Mouse (Mus musculus) hindbrain, embryonic 11.5 days (tissue): ENCODE data around the gene Nbr1. TPM values are rescaled to one million over a fixed set of nuclear protein-coding genes. Genes with fewer than 3 reads are reported as not detected.
"Not testable (repeated sequence)": the region's sequence is repeated elsewhere in the genome, so short reads cannot be mapped to it uniquely, and the experiment has no call there.

Experiments
- ATAC-seq: fragments of 200-750 bp; cut with Nextera tagmentation; 2 replicates; pipeline ENCODE4 v1.8.0; 2017; ENCODE audit warnings: mild to moderate bottlenecking, moderate TSS enrichment, moderate library complexity; ENCODE audit not compliant: low FRiP score
- DNase-seq: peaks from one replicate; pipeline ENCODE4 v3.0.0-alpha.2; 2015; ENCODE audit warnings: low spot score
- H3K27ac ChIP-seq: fragments of 300-500 bp; sonication (generic); 2 replicates; pipeline ENCODE4 v1.5.1; 2014; ENCODE audit warnings: mild to moderate bottlenecking, low read depth, low read length
- H3K27me3 ChIP-seq: fragments of 300-500 bp; sonication (generic); 2 replicates; pipeline ENCODE4 v1.6.1; 2014; ENCODE audit warnings: mild to moderate bottlenecking, low read length, moderate library complexity, mixed read lengths; ENCODE audit not compliant: control insufficient read depth, insufficient read depth
- H3K36me3 ChIP-seq: fragments of 300-500 bp; sonication (generic); 2 replicates; pipeline ENCODE4 v1.6.1; 2014; ENCODE audit warnings: mild to moderate bottlenecking, low read length, moderate library complexity, mixed read lengths; ENCODE audit not compliant: control insufficient read depth, insufficient read depth
- H3K4me1 ChIP-seq: fragments of 300-500 bp; sonication (generic); replicated peaks from 2 replicates; pipeline ENCODE4 v1.6.1; 2014; ENCODE audit warnings: low read length, mixed read lengths; ENCODE audit not compliant: control insufficient read depth, insufficient read depth
- H3K4me2 ChIP-seq: fragments of 300-500 bp; sonication (generic); replicated peaks from 2 replicates; pipeline ENCODE4 v1.6.1; 2014; ENCODE audit warnings: mild to moderate bottlenecking, low read depth, low read length
- H3K4me3 ChIP-seq: fragments of 300-500 bp; sonication (generic); 2 replicates; pipeline ENCODE4 v1.5.1; 2014; ENCODE audit warnings: low read depth, low read length
- H3K9ac ChIP-seq: fragments of 300-500 bp; sonication (generic); 2 replicates; pipeline ENCODE4 v1.6.1; 2014; ENCODE audit warnings: low read depth, low read length
- H3K9me3 ChIP-seq: fragments of 300-500 bp; sonication (generic); 2 replicates; pipeline ENCODE4 v1.6.1; 2016; ENCODE audit warnings: low read length; ENCODE audit not compliant: control insufficient read depth
- WGBS: fragments of 180-500 bp; shearing (Covaris S2); extraction: QIAGEN DNeasy Blood & Tissue Kit; methylation state at CpG from one replicate; pipeline ENCODE4 v1.1.7; 2014; 5-methylcytosine and 5-hydroxymethylcytosine counted together
- polyA plus RNA-seq: library from polyadenylated mRNA; unstranded; fragments of >200 nt; fragmentation: Nextera tagmentation; extraction: Ambion mirVana; gene quantifications from 2 replicates; pipeline ENCODE4 v1.2.1, GENCODE M21; 2014

The Nbr1 gene
- polyA plus RNA-seq, 1 experiment from 2014 or later, result 83.0 TPM

DNA sequence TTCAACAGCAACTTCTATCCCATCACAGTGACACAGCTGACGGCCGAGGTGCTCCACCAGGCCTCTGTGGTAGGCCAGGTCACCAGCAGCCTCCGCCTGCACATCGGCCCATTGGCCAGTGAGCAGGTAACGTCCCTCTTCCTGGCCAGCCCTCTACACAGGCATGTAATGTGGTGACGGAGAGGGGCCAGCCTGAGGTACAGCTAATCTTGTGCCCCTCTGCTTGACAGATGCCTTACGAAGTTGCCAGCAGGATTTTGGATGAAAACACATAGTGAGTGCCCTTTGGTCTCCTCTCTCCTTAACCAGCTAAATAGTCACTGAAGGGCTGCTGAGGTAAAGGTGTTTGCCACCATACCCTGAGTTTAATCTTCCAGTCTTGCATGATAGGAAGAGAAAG lies 36.9 kb downstream of the Nbr1 start:
- no peaks in the 10 kb centered on the region for H3K9me3 ChIP-seq
- H3K4me3 ChIP-seq, result no peak overlapping the region
- H3K27me3 ChIP-seq, result no peaks in the 10 kb centered on the region
- ATAC-seq, result no peak
- no peak overlapping the region for H3K9ac ChIP-seq
- no peak for DNase-seq
- H3K4me1 ChIP-seq, result no peaks in the 10 kb centered on the region
- 87% methylated on average over 7 of the region's 7 CpGs for WGBS
- H3K4me2 ChIP-seq, result no peak overlapping the region
- no peak overlapping the region for H3K27ac ChIP-seq
- no peaks in the 10 kb centered on the region for H3K36me3 ChIP-seq

DNA sequence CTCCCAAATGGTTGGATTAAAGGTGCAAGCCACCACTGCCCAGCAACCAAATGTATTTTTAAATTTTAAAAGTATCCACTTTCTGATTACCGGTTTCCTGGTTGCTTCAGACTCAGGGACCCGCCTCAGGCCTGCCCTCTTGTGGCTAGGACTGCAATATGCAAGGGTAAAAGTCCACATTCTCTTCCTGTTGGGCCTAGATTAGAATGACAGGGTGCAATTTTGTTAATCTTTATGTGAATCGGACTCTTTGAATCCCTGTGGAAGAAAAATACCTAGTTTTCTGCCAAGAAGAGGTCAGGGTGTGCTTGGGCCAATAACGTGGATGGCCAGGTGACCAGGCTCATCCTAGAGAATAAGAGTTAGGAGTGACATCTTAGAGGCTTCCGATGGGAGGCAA lies 37.5 kb downstream of the Nbr1 start:
- no peaks in the 10 kb centered on the region for H3K4me1 ChIP-seq
- H3K4me3 ChIP-seq, result no peak overlapping the region
- no peak overlapping the region for H3K4me2 ChIP-seq
- WGBS, result 30% methylated on average over 5 of the region's 5 CpGs
- DNase-seq (peak; percentile 75), ATAC-seq (no peak)
- H3K9me3 ChIP-seq, result no peaks in the 10 kb centered on the region
- no peak overlapping the region for H3K9ac ChIP-seq
- no peaks in the 10 kb centered on the region for H3K27me3 ChIP-seq
- no peaks in the 10 kb centered on the region for H3K36me3 ChIP-seq
- no peak overlapping the region for H3K27ac ChIP-seq

DNA sequence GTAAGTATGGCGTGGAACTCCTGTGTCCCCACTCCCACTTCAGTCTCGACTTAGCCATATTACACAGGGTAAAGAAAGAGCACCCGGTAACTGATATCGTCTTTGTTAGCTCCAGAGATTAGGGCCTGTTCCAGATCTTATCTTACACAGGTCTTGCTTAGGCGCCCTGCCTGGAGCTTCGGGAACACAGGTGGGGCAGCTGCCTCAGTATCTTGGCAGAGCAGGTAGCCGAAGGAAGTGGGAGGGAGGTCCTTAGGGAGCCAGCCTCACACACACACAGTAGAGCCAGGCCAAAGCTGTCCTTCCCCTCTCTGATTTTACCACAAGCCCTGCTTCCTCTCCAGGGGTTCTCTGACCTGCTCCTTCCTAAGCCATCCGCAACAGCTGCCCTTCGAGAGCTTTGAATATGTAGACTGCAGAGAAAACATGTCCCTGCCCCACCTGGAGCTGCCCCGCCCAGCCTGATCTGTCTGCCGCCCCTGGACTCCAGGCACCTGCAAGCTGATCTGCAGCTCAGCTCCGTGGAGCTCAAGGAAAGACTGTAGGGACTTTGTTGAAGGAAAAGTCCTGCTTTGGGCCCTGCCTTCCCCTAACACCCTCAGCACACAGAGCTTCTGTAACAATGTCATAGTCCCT lies 38.2 kb downstream of the Nbr1 start:
- Histone ChIP-seq H3K27ac (no peak overlapping the region), H3K27me3 (no peaks in the 10 kb centered on the region), H3K9ac (no peak overlapping the region), H3K9me3 (no peaks in the 10 kb centered on the region), H3K4me2 (no peak overlapping the region), H3K36me3 (no peaks in the 10 kb centered on the region), H3K4me3 (no peak overlapping the region), H3K4me1 (no peaks in the 10 kb centered on the region)
- ATAC-seq, result no peak
- 76% methylated on average over 12 of the region's 12 CpGs for WGBS
- DNase-seq, result no peak

DNA sequence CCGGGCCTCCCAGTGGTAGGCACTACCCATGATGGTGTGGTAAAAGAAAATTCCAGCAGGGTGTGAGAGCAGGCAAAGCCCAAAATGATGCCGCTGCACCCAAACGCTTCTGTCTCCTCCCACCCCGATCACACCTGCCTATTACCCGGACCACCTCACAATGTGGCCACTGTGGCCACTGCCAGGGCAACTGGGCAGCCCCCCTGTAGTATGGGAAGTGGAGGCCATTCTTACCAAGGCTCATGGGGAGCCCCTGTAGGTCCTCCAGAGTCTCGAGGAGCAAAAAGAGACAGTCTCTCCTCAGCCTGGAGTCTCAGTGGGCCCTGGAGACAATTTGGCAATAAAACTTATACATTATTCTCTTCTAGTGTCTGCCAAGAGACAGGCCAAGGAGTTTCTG lies 47.2 kb downstream of the Nbr1 start, which contains the start of gene Gm11634:
Gm11634 (minus strand) TSS at position 101 of the 400 bp plus-strand sequence.
- DNase-seq (no peak), ATAC-seq (no peak)
- Histone ChIP-seq H3K9me3 (no peaks in the 10 kb centered on the region), H3K36me3 (no peaks in the 10 kb centered on the region), H3K27me3 (no peaks in the 10 kb centered on the region), H3K4me2 (no peak within 1 kb of the TSS), H3K4me3 (no peak within 1 kb of the TSS), H3K4me1 (no peaks in the 10 kb centered on the region), H3K9ac (no peak within 1 kb of the TSS), H3K27ac (no peak within 1 kb of the TSS)
- 80% methylated on average over 6 of the region's 6 CpGs for WGBS

DNA sequence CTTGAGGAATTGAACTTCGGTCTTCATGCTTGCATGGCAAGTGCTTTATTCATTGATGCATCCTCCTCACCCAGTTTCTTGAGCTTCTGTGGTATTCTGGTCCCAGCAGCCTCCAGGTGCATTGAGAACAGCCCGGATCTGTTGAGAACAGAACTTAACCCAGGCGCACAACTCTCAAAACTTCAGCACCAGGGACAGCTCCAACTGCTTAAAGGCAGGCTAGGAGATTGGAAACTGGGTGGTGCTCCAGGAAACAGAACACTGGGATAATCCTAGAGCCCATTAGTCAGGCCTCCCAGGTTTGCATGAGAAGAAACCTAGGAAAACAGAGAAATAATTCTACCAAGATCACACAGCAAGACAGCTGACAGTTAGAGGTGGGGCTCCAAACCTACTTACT lies 50.5 kb downstream of the Nbr1 start:
- DNase-seq, result peak; percentile 80
- WGBS, result 14% methylated on average over 3 of the region's 3 CpGs
- no peak for ATAC-seq

DNA sequence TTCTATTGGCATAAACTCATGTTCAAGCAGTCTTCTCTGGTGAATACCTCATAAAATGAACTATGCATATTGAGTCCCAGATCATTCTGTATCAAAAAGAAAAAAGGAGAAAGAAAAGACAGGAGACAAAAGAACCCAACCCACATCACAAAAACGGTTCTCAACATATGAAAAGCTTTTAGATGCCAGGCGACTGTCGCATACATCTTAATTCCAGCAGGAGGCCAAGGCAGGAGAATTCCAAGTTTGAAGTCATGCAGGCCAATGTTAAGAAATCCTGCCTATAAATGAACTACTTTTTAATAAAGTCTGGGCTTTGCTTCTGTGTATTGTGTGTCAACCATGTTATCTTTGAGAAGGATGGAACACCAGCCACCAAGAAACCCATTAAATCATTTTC lies 52.2 kb downstream of the Nbr1 start:
- Histone ChIP-seq H3K27ac (0 out of 2 replicates have a peak overlapping the region, but pooled peaks have one; percentile 25), H3K36me3 (no peaks in the 10 kb centered on the region), H3K9ac (no peak overlapping the region; the same call in 1 of the 2 replicates), H3K27me3 (no peaks in the 10 kb centered on the region), H3K9me3 (no peaks in the 10 kb centered on the region), H3K4me3 (0 out of 2 replicates have a peak overlapping the region, but pooled peaks have one; percentile 21), H3K4me1 (no peaks in the 10 kb centered on the region), H3K4me2 (peak overlapping the region; percentile 37)
- WGBS, result 2% methylated on average over 3 of the region's 3 CpGs
- DNase-seq (no peak), ATAC-seq (no peak)

More for the DNA sequence above, 50.5 kb downstream of the Nbr1 start:
- Histone ChIP-seq H3K27ac (no peak overlapping the region), H3K36me3 (no peaks in the 10 kb centered on the region), H3K4me1 (no peaks in the 10 kb centered on the region), H3K9me3 (no peaks in the 10 kb centered on the region), H3K9ac (no peak overlapping the region), H3K4me3 (no peak overlapping the region), H3K4me2 (no peak overlapping the region), H3K27me3 (no peaks in the 10 kb centered on the region)

DNA sequence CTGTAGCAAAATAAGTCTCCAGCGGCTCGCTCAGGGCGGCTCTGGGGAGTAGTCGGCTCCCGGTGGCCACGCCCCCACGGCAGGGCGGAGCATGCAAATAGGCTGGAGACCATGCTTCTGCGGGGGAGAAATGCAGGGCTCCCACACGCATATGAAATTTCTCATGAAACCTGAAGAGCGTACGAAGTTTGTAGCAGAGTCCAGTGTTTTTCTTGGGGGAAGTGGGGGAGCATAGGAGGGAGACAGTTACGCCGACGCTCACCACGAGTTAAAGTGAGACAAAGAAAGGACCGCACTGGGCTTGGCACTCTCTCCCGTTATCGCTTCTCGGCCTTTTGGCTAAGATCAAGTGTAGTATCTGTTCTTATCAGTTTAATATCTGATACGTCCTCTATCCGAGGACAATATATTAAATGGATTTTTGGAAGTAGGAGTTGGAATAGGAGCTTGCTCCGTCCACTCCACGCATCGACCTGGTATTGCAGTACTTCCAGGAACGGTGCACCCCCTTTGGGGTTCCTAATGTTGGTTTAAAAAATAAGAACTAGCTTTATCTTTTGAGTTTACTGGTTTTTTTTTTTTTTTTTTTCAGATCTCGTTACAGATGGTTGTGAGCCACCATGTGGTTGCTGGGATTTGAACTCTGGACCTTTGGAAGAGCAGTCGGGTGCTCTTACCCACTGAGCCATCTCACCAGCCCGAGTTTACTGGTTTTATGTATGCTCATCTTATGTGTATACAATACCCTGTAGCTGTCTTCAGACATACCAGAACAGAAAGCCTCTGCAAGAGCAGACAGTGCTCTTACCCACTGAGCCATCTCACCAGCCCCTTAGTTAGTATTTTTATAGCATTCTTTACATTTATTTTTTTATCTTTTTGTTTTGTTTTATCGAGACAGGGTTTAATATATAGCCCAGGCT lies 52.8 kb downstream of the Nbr1 start:
- peak overlapping the region; percentile 39; the same call in 1 of the 2 replicates for H3K9ac ChIP-seq
- peak; percentile 84 for DNase-seq
- peak overlapping the region; percentile 21; the same call in 1 of the 2 replicates for H3K4me3 ChIP-seq
- peak overlapping the region; percentile 37 for H3K4me2 ChIP-seq
- 0 out of 2 replicates have a peak overlapping the region, but pooled peaks have one; percentile 25 for H3K27ac ChIP-seq
- not testable (repeated sequence) for H3K27me3 ChIP-seq, H3K4me1 ChIP-seq, H3K9me3 ChIP-seq, H3K36me3 ChIP-seq
- ATAC-seq, result peak; percentile 79
- 1% methylated on average over 30 of the region's 30 CpGs for WGBS

DNA sequence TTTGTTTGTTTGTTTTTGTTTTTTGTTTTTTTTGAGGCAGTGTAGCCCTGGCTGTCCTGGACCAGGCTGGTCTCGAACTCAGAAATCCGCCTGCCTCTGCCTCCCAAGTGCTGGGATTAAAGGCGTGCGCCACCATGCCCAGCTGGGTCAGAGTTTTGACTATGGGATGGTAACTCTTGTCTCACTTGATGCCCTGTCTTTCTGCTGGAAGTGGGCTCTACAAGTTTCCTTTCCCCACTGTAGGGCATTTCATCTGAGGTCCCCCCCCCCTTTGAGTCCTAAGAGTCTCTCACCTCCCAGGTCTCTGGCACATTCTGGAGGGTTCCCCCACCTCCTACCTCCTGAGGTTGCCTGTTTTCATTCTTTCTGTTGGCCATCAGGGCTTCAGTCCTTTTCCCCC lies 55.2 kb downstream of the Nbr1 start:
- not testable (repeated sequence) for DNase-seq

More for the DNA sequence above, 55.2 kb downstream of the Nbr1 start:
- H3K36me3 ChIP-seq, H3K4me3 ChIP-seq, H3K9ac ChIP-seq, H3K27me3 ChIP-seq, ATAC-seq, H3K27ac ChIP-seq, H3K4me1 ChIP-seq, H3K4me2 ChIP-seq, H3K9me3 ChIP-seq: not testable (repeated sequence)
- WGBS, result 85% methylated on average over 4 of the region's 4 CpGs
